Mouse (Mus musculus) left cerebral cortex, postnatal 4 days (tissue): Measurements from ENCODE around the gene Col4a3. TPM values are rescaled to one million over a fixed set of nuclear protein-coding genes. Genes with fewer than 3 reads are reported as not detected.

ENCODE experiments used
- DNase-seq: peaks from one replicate; pipeline ENCODE4 v3.0.0-alpha.2; 2022
- intact Hi-C: fragments of 180-260 bp; cut with DNase I; formaldehyde crosslinking; loops from one replicate; pipeline ENCODE4 v1.15.1; 2025
- total RNA-seq, 2 experiments: library from RNA; stranded (reverse); gene quantifications; 2 replicates each; pipeline ENCODE4 v1.2.3; 2021

Col4a3 gene
- total RNA-seq, 2 experiments from 2014 or later = 0.32 to 1.1 TPM

DNA sequence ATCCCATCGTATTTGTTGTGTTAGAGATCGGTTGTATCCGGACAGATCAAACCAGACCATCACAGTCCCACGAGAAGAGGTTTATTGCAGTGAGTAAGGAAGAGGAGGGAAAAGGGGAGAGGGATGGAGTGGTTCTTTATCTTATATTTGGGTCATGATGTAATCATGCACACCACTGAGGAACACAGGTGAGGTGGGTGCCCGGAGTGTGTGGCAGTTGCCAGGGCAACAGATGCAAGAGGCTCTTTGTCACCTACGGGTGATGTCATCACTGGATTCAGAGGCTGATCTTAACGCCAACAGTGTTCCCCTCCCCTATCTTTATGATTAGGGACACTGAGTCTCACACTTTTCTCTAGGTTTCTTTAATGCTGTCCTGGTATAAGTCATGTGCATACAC lies 18.6 kb downstream of the Col4a3 start:
- no peak for DNase-seq
- intact Hi-C loops = no loop called here

GRCm38 (mm10) chr1:82605856-82606255 lies 19.1 kb downstream of the Col4a3 start:
- intact Hi-C loops = no loop called here
- DNase-seq = no peak

- peak; percentile 25 for DNase-seq
- intact Hi-C loops = no loop called here
Observed at GRCm38 (mm10) chr1:82608646-82609262, 22.0 kb downstream of the Col4a3 start.

- intact Hi-C loops = no loop called here
- DNase-seq = no peak
Observed at GRCm38 (mm10) chr1:82612061-82612660, 25.4 kb downstream of the Col4a3 start.

DNA sequence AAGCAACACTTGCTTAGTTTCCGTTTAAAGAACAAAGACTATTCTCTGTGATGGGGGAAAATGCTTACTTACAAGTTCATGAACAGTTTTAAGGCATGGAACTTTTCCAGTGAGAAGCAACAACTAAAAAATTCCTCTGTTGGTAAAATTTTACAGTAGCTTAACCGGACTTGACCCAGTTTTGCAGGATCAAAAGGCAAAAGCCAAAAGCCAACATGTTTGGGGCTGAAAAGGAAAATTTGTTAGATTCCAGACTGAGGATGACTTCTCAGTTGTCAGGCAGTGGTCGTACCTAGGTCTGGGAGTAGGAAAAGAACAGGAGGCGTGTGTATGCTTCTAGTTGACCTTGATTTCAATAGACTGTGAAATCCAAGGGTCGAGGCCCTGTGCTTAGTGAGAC lies 31.3 kb downstream of the Col4a3 start:
- intact Hi-C loops = no loop called here
- DNase-seq = no peak

DNA sequence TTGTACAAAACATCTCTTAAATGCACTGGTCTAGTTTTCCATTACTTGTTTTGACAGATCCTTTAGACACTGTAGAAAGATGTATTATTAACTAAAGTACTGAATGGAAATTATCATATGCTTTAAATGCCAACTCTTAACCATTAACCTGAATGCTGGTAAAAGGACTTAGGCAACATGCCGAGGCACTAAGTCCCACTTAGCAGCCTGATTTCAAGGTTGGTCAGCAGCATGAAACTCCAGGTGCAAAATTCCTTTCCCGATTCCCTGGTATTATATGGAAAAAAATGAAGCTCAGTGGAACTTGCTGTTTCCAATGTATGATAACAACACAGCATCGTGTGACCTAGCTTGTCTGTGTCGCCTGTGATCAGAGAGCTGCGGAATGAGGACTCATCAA lies 31.9 kb downstream of the Col4a3 start:
- intact Hi-C loops = no loop called here
- no peak for DNase-seq

DNA sequence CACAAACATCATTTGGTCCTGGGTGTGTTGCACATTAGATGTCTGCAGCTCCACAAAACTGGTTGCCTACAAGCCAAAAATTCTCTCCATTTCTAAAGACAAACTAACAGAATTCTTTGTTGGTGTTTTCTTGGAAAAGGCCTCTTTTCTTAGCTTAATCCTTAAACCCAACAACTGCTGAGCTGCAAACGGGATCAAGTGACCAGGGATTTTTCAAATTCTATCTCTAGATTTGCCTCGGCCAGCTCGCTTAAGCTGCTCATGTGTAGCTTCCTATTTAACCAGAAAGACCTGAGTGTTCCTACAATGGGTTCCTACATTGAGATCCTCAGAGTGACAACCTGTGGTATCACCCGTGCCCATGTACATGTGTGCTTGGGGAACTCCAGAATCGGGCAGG lies 33.3 kb downstream of the Col4a3 start:
- DNase-seq = no peak
- intact Hi-C loops = no loop called here

- no peak for DNase-seq
- intact Hi-C loops = no loop called here
Observed at GRCm38 (mm10) chr1:82624934-82625333, 38.2 kb downstream of the Col4a3 start.

DNA sequence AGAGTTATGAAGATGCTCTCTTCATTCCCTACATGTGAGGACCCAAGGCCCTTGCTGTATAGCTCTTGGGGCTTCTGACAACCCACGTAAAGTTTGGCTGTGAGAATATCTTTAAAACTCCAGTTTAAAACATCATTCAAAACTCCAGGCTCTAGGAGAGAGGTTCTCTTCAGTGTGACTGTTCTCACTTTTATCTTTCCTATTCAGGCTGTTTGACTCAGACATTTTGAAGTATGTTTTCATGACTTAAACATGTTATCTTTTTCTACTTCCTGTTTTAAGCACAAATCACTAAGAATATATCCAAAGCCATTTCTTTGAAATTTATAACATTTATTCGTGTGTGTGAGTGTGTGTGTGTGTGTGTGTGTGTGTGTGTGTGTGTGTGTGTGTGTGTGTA lies 38.8 kb downstream of the Col4a3 start:
- intact Hi-C loops = no loop called here
- no peak for DNase-seq

GRCm38 (mm10) chr1:82627652-82628051 lies 40.9 kb downstream of the Col4a3 start:
- intact Hi-C loops = no loop called here

GRCm38 (mm10) chr1:82629495-82629894 lies 42.8 kb downstream of the Col4a3 start:
- intact Hi-C loops = no loop called here
- no peak for DNase-seq

More at GRCm38 (mm10) chr1:82627652-82628051, 40.9 kb downstream of the Col4a3 start:
- no peak for DNase-seq

GRCm38 (mm10) chr1:82631169-82631792 lies 44.6 kb downstream of the Col4a3 start:
- DNase-seq = no peak
- intact Hi-C loops = no loop called here

GRCm38 (mm10) chr1:82634545-82635253 lies 48.0 kb downstream of the Col4a3 start:
- intact Hi-C loops = no loop called here
- DNase-seq = peak; percentile 98

DNA sequence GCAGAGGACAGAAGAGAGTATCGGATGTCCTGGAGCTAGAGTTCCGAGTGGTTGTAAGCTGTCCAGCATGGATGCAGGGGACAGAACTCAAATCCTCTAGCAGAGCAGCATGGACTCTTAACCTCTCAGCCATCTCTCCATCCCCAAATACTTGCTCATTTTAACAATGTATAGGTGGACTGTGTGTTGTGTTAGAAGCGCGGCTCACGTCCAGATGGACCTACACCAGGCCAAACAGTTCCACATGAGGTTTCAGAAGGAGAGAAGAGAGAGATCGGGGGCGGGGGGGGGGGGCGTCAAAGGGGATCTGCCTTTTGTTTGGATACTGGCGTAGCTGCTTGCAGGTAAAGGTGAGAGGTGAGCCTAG lies 48.5 kb downstream of the Col4a3 start:
- intact Hi-C loops = no loop called here

GRCm38 (mm10) chr1:82636321-82636720 lies 49.6 kb downstream of the Col4a3 start:
- DNase-seq = no peak
- intact Hi-C loops = no loop called here

More for the DNA sequence above, 48.5 kb downstream of the Col4a3 start:
- no peak for DNase-seq

- intact Hi-C loops = no loop called here
- no peak for DNase-seq
Observed at GRCm38 (mm10) chr1:82637414-82637813, 50.7 kb downstream of the Col4a3 start.

DNA sequence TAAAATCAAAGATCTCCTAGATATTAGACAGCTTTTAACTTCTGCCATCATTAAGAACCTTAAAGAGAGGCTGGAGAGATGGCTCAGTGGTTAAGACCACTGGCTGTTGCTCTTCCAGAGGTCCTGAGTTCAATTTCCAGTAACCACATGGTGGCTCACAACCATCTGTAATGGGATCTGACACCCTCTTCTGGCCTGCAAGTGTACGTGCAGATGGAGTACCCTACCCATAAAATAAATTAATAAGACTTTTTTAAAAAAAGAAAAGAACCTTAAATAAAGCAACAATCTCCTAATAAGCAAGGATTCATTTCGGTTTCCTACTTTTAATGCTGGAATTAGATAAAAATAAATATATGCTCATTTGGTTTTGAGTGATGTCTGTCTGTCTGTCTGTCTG lies 51.7 kb downstream of the Col4a3 start:
- DNase-seq = no peak
- intact Hi-C loops = no loop called here

- intact Hi-C loops = loop anchor here (5.0 to 10.0 kb wide), 3 partner anchors 84 to 1324 kb away; partner anchors contain the start of gene Irs1
- DNase-seq = peak; percentile 81
Observed at GRCm38 (mm10) chr1:82641316-82641987, 54.7 kb downstream of the Col4a3 start.

DNA sequence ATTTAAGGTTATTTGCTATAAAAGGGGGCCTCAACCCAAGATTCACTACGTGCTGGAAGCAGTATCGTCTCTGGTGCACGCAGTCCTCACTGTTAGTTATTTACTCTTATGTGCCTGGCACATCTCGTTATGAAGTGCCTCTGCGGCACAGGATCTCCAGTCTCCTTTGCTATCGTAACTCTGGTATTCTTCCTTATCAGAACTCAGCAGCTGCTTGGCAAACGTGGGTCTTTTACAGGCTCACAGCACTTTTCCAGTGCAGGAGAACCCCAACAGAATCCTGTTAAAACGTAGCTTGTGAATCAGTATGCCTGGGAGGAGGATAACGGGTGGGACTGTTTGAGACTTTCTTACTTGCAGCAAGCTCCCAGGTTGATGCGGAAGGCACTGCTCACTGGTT lies 61.3 kb downstream of the Col4a3 start:
- intact Hi-C loops = loop anchor here (10.0 kb wide), 1 partner anchor 353 kb away; the partner anchor contains the start of gene Irs1

GRCm38 (mm10) chr1:82650868-82651267 lies 64.1 kb downstream of the Col4a3 start:
- intact Hi-C loops = no loop called here
- DNase-seq = no peak

More for the DNA sequence above, 61.3 kb downstream of the Col4a3 start:
- DNase-seq = no peak

- no peak for DNase-seq
- intact Hi-C loops = no loop called here
Observed at GRCm38 (mm10) chr1:82654046-82654445, 67.3 kb downstream of the Col4a3 start.
